Mouse (Mus musculus) MEL (cell line): ENCODE results near the gene Dclre1b. TPM values are rescaled to one million over a fixed set of nuclear protein-coding genes. Genes with fewer than 3 reads are reported as not detected.

Experiments used
- DNase-seq: peaks from one replicate; pipeline ENCODE4 v3.0.0; 2011; ENCODE audit warnings: low read depth, low spot score
- H3K27ac ChIP-seq: 2 replicates; pipeline ENCODE4 v1.5.1; 2012; ENCODE audit warnings: low read depth, mild to moderate bottlenecking, control low read depth, low read length, moderate library complexity; ENCODE audit not compliant: control insufficient read depth
- H3K27me3 ChIP-seq, 2 experiments: fragments of 150-350 bp in 1 of 2; sonication (generic) in 1 of 2; 2 replicates each; pipeline ENCODE4 v1.6.1; 2012; ENCODE audit warnings: low read length in 2 of 2, mild to moderate bottlenecking in 2 of 2, improper control_type of control experiment in 1 of 2, moderate library complexity in 1 of 2; ENCODE audit not compliant: insufficient read depth in 2 of 2, control insufficient read depth in 1 of 2
- H3K36me3 ChIP-seq, 2 experiments: 2 replicates each; pipeline ENCODE4 v1.6.1; 2012 to 2014; ENCODE audit warnings: low read length in 2 of 2, improper control_type of control experiment in 1 of 2, inconsistent platforms in 1 of 2, mild to moderate bottlenecking in 1 of 2; ENCODE audit not compliant: insufficient read depth in 2 of 2, control insufficient read depth in 1 of 2
- H3K4me1 ChIP-seq, 2 experiments: fragments of 150-350 bp in 1 of 2; sonication (generic) in 1 of 2; 2 replicates each; pipeline ENCODE4 v1.6.1; 2012; ENCODE audit warnings: low read length in 2 of 2, improper control_type of control experiment in 1 of 2, mild to moderate bottlenecking in 1 of 2; ENCODE audit not compliant: insufficient read depth in 2 of 2, control insufficient read depth in 1 of 2
- H3K4me3 ChIP-seq, 2 experiments: fragments of 150-350 bp in 1 of 2; sonication (generic) in 1 of 2; 2 replicates each; pipeline ENCODE4 v1.5.1; 2012; ENCODE audit warnings: low read depth in 2 of 2, low read length in 2 of 2, mild to moderate bottlenecking in 2 of 2, moderate library complexity in 2 of 2, control low read depth in 1 of 2, improper control_type of control experiment in 1 of 2; ENCODE audit not compliant: control insufficient read depth in 1 of 2, insufficient read depth in 1 of 2
- H3K79me2 ChIP-seq: 2 replicates; pipeline ENCODE4 v1.6.1; 2012; ENCODE audit warnings: mild to moderate bottlenecking, low read length, moderate library complexity; ENCODE audit not compliant: control insufficient read depth, poor library complexity, insufficient read depth
- H3K9ac ChIP-seq: 2 replicates; pipeline ENCODE4 v1.6.1; 2012; ENCODE audit warnings: low read depth, mild to moderate bottlenecking, control low read depth, low read length, moderate library complexity; ENCODE audit not compliant: control insufficient read depth, poor library complexity, severe bottlenecking
- H3K9me3 ChIP-seq: fragments of 150-350 bp; sonication (generic); replicated peaks from 2 replicates; pipeline ENCODE4 v1.6.1; 2012; ENCODE audit warnings: mild to moderate bottlenecking, low read length, improper control_type of control experiment, moderate library complexity; ENCODE audit not compliant: insufficient read depth
- BHLHE40 ChIP-seq: IDR thresholded peaks from 2 replicates; pipeline ENCODE4 v1.6.1; 2012; ENCODE audit warnings: low read depth, mild to moderate bottlenecking, inconsistent platforms, low read length, improper control_type of control experiment, borderline replicate concordance
- CTCF ChIP-seq, 3 experiments: IDR thresholded peaks in 2 of 3; conservative IDR thresholded peaks in 1 of 3; 2 replicates each; pipeline ENCODE4 v1.5.1; 2011 to 2012; ENCODE audit warnings: low read length in 3 of 3, low read depth in 2 of 3, mild to moderate bottlenecking in 2 of 3, improper control_type of control experiment in 1 of 3, inconsistent platforms in 1 of 3, mixed read lengths in 1 of 3, moderate library complexity in 1 of 3; ENCODE audit not compliant: control insufficient read depth in 1 of 3, insufficient read depth in 1 of 3, poor library complexity in 1 of 3, severe bottlenecking in 1 of 3
- E2F4 ChIP-seq: IDR thresholded peaks from 2 replicates; pipeline ENCODE4 v1.6.1; 2011; ENCODE audit warnings: low read depth, low read length, improper control_type of control experiment, borderline replicate concordance
- ETS1 ChIP-seq: IDR thresholded peaks from 2 replicates; pipeline ENCODE4 v1.6.1; 2012; ENCODE audit warnings: low read depth, mild to moderate bottlenecking, inconsistent platforms, low read length, improper control_type of control experiment, moderate library complexity
- GATA1 ChIP-seq: IDR thresholded peaks from 2 replicates; pipeline ENCODE4 v1.6.1; 2011; ENCODE audit warnings: low read depth, low read length, improper control_type of control experiment
- HCFC1 ChIP-seq: IDR thresholded peaks from 2 replicates; pipeline ENCODE4 v1.6.1; 2012; ENCODE audit warnings: low read depth, mild to moderate bottlenecking, inconsistent platforms, low read length, improper control_type of control experiment, moderate library complexity
- JUND ChIP-seq: IDR thresholded peaks from 2 replicates; pipeline ENCODE4 v1.6.1; 2011; ENCODE audit warnings: low read depth, mild to moderate bottlenecking, improper control_type of control experiment, low read length
- KAT2A ChIP-seq: conservative IDR thresholded peaks from 2 replicates; pipeline ENCODE4 v1.6.1; 2012; ENCODE audit warnings: low read depth, low read length, improper control_type of control experiment, inconsistent platforms
- MAFK ChIP-seq: IDR thresholded peaks from 2 replicates; pipeline ENCODE4 v1.6.1; 2011; ENCODE audit warnings: low read depth, mild to moderate bottlenecking, low read length, improper control_type of control experiment, borderline replicate concordance
- MEF2A ChIP-seq: IDR thresholded peaks from 2 replicates; pipeline ENCODE4 v1.6.1; 2014; ENCODE audit warnings: low read depth, mild to moderate bottlenecking, inconsistent platforms, low read length, improper control_type of control experiment; ENCODE audit not compliant: poor library complexity, insufficient replicate concordance, severe bottlenecking; ENCODE audit errors: extremely low read depth
- MYC ChIP-seq: IDR thresholded peaks from 2 replicates; pipeline ENCODE4 v1.6.1; 2011; ENCODE audit warnings: low read depth, mild to moderate bottlenecking, low read length, improper control_type of control experiment, moderate library complexity
- NELFE ChIP-seq: IDR thresholded peaks from 2 replicates; pipeline ENCODE4 v1.6.1; 2011; ENCODE audit warnings: low read depth, low read length, improper control_type of control experiment
- POLR2A ChIP-seq, 2 experiments: IDR thresholded peaks; 2 replicates each; pipeline ENCODE4 v1.6.1; 2011 to 2012; ENCODE audit warnings: low read length in 2 of 2, mild to moderate bottlenecking in 2 of 2, control low read depth in 1 of 2, improper control_type of control experiment in 1 of 2, low read depth in 1 of 2, moderate library complexity in 1 of 2; ENCODE audit not compliant: control insufficient read depth in 1 of 2, insufficient read depth in 1 of 2, poor library complexity in 1 of 2
- RAD21 ChIP-seq: IDR thresholded peaks from 2 replicates; pipeline ENCODE4 v1.6.1; 2011; ENCODE audit warnings: mild to moderate bottlenecking, low read depth, low read length, improper control_type of control experiment
- SMC3 ChIP-seq: IDR thresholded peaks from 2 replicates; pipeline ENCODE4 v1.6.1; 2011; ENCODE audit warnings: low read depth, low read length, improper control_type of control experiment
- TAL1 ChIP-seq: IDR thresholded peaks from 2 replicates; pipeline ENCODE4 v1.6.1; 2012; ENCODE audit warnings: mild to moderate bottlenecking, inconsistent platforms, low read length, moderate library complexity, mixed read lengths
- TCF12 ChIP-seq: IDR thresholded peaks from 2 replicates; pipeline ENCODE4 v1.6.1; 2014; ENCODE audit warnings: low read depth, mild to moderate bottlenecking, inconsistent platforms, low read length, improper control_type of control experiment, moderate library complexity
- USF1 ChIP-seq: IDR thresholded peaks from 2 replicates; pipeline ENCODE4 v1.6.1; 2014; ENCODE audit warnings: low read depth, mild to moderate bottlenecking, inconsistent platforms, low read length, improper control_type of control experiment, moderate library complexity
- ZMIZ1 ChIP-seq: IDR thresholded peaks from 2 replicates; pipeline ENCODE4 v1.6.1; 2012; ENCODE audit warnings: low read depth, mild to moderate bottlenecking, inconsistent platforms, low read length, improper control_type of control experiment, moderate library complexity
- polyA plus RNA-seq, 2 experiments: library from polyadenylated mRNA; stranded (reverse) in 1 of 2; unstranded in 1 of 2; fragments of >175 nt in 1 of 2; fragments of >200 nt in 1 of 2; gene quantifications; 2 replicates each; pipeline versions ENCODE4 v1.2.1 to v1.2.4; 2012; ENCODE audit warnings: low replicate concordance in 2 of 2, low read depth in 1 of 2; ENCODE audit not compliant: insufficient read length in 2 of 2, insufficient read depth in 1 of 2, missing spikeins in 1 of 2
- total RNA-seq: library from RNA; depleted of rRNA; stranded (reverse); fragments of 300-350 nt; gene quantifications from 2 replicates; pipeline ENCODE4 v1.2.3, GENCODE M21; 2012

Dclre1b gene
- total and polyA plus RNA-seq, 3 experiments: 11.2 to 25.3 TPM; not detected in 1

DNA sequence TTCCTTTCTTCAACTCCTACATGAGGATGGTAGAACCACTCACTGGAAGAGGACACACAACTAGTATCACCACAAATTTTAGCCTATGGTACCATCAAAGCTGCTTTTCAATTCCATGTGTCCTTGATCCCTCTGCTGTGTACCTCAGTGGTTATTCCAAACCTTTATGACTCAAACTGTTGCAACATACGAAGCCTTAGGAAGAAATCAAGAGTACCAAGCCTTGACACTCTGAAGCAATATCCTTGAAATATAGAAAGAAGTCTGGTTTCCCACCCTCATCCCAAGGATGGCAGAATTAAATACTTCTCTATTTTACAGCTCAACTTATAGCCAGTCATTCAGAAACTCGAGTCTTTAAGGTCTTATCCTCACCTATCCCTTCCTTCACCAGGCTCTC is 12.9 kb downstream of the Dclre1b start:
- Histone ChIP-seq H3K4me1 (peaks cover 30 to 31% of the 10 kb centered on the region in 2 experiments), H3K9me3 (no peaks in the 10 kb centered on the region), H3K4me3 (no peak overlapping the region), H3K36me3 (peaks cover 0 to 42% of the 10 kb centered on the region in 2 experiments; a peak in 2 of 4 replicates), H3K79me2 (peaks cover under 1% of the 10 kb centered on the region; the same call in 1 of the 2 replicates), H3K27me3 (no peaks in the 10 kb centered on the region), H3K9ac (no peak overlapping the region), H3K27ac (no peak overlapping the region)
- no peak for DNase-seq
- TF ChIP-seq MEF2A (no peak), E2F4 (no peak), TAL1 (no peak), ETS1 (no peak), GATA1 (no peak), USF1 (no peak), KAT2A (no peak), HCFC1 (no peak), MYC (no peak), BHLHE40 (no peak), CTCF (IDR thresholded peaks at IDR 0.05 in 2 of 3, conservative IDR thresholded peaks at IDR 0.05 in 1 of 3; ENCODE audit: control insufficient read depth in 1 of 3, insufficient read depth in 1 of 3, low read depth in 2 of 3, low read length in 3 of 3, poor library complexity in 1 of 3, severe bottlenecking in 1 of 3) (no peak), RAD21 (no peak), SMC3 (no peak), POLR2A (IDR thresholded peaks at IDR 0.05; ENCODE audit: control insufficient read depth in 1 of 2, insufficient read depth in 1 of 2, low read depth in 1 of 2, low read length in 2 of 2, poor library complexity in 1 of 2) (no peak), JUND (no peak), ZMIZ1 (no peak), TCF12 (no peak)

DNA sequence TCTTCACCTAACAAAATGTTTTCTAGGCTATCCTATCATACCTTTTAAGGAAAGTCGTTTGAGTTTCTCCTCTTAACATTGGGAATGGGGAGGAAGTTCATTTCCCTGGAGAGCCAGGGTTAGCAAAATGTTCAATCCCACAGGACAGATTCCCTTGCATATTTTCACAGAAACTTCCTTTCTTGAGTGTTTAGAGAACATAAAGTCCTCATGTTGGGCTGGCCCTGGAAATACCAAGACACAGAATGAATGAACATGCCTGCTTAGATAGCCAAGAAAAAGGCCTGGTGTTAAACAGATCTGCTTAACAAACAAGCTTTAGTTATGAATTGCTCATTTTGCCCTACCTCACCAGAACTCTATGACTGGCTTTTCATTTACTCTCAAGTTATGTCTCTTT is 16.7 kb downstream of the Dclre1b start:
- DNase-seq: peak; percentile 29
- peak overlapping the region; percentile 87; the same call in 1 of the 2 replicates for H3K27ac ChIP-seq
- TF ChIP-seq MAFK: no peak
- TF ChIP-seq KAT2A: no peak
- 0 out of 2 replicates have a peak, but pooled peaks have one; percentile 1 for TF ChIP-seq NELFE
- H3K79me2 ChIP-seq: peaks cover 30% of the 10 kb centered on the region
- peaks cover 0 to 31% of the 10 kb centered on the region in 2 experiments; a peak in 2 of 4 replicates for H3K36me3 ChIP-seq
- H3K9ac ChIP-seq: 0 out of 2 replicates have a peak overlapping the region, but pooled peaks have one; percentile 17
- peak overlapping the region in 1 of 2 experiments; percentile 4; a peak in 1 of 4 replicates for H3K4me3 ChIP-seq
- peaks cover 13 to 18% of the 10 kb centered on the region in 2 experiments for H3K4me1 ChIP-seq
- no peaks in the 10 kb centered on the region for H3K9me3 ChIP-seq
- H3K27me3 ChIP-seq: no peaks in the 10 kb centered on the region
